Mouse (Mus musculus): ENCODE measurements around the gene H2afy. TPM values are rescaled to one million over a fixed set of nuclear protein-coding genes. Genes with fewer than 3 reads are reported as not detected.

Gene H2afy
- polyA plus RNA-seq, 1 experiment from 2014 or later = 263 TPM

DNA sequence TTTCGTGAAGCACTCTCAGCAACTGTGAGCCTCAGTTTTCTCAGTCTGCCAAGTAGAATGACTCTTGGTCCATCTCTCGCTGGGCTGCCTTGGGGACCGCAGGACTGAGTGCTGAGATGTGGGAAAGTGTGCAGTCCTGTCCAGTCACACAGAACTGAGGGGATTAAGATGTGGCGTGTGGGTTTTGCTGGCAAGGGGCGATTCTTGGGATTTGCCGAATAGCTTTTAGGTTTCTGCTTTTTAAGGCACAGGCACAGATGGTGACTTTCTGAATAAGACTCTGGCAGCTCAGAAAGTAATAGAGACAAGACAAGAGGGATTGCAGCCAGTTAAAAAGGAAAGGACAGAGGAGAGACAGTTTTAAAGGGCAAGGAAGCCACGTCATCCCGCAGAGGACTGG, 78.4 kb downstream of the H2afy start:
- TF ChIP-seq CTCF (IDR thresholded peaks at IDR 0.05; ENCODE audit: low read depth) = no peak
- no peaks in the 10 kb centered on the region for H3K36me3 ChIP-seq (ENCODE audit: insufficient read depth, low read length)
- 84% methylated on average over 8 of the region's 8 CpGs for WGBS

DNA sequence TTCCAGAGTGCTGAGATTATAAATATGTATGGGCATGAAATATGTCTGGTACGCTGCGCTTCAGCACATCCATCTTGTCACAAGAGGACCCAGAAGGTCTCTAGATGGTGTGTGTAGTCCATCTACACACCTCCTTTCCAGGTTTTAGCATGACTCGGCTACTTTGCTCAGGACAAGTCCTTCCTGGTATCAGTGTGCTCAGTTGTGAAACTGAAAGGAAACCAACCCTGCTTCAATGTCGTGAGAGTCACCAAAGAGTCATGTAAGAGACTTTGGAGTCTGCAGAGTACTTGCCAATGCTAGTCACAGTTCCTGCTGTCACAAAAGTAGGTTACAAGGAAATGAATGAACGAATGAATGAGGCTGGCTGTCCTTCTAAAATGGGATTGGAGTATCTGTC, 80.4 kb downstream of the H2afy start:
- no peaks in the 10 kb centered on the region for H3K27me3 ChIP-seq (ENCODE audit: insufficient read depth, low read length)
- H3K9me3 ChIP-seq (replicated peaks; ENCODE audit: low read length) = no peaks in the 10 kb centered on the region
- WGBS = 84% methylated on average over 5 of the region's 5 CpGs
- H3K36me3 ChIP-seq (ENCODE audit: insufficient read depth, low read length) = no peaks in the 10 kb centered on the region
- no peak for TF ChIP-seq CTCF (IDR thresholded peaks at IDR 0.05; ENCODE audit: low read depth)
- H3K27ac ChIP-seq = no peak overlapping the region
- H3K4me2 ChIP-seq (ENCODE audit: low read length) = no peak overlapping the region
- no peak for ATAC-seq (replicated peaks; ENCODE audit: low FRiP score, low read depth)
- no peaks in the 10 kb centered on the region for H3K4me1 ChIP-seq (replicated peaks; ENCODE audit: insufficient read depth, low read length)
- H3K4me3 ChIP-seq (replicated peaks; ENCODE audit: low read depth, low read length) = no peak overlapping the region
- no peak overlapping the region for H3K9ac ChIP-seq (ENCODE audit: low read depth, low read length)
- DNase-seq (ENCODE audit: low spot score) = no peak

More for the DNA sequence above, 78.4 kb downstream of the H2afy start:
- H3K27ac ChIP-seq = no peak overlapping the region
- H3K4me1 ChIP-seq (replicated peaks; ENCODE audit: insufficient read depth, low read length) = no peaks in the 10 kb centered on the region
- DNase-seq (ENCODE audit: low spot score) (no peak), ATAC-seq (replicated peaks; ENCODE audit: low FRiP score, low read depth) (no peak)
- no peak overlapping the region for H3K4me3 ChIP-seq (replicated peaks; ENCODE audit: low read depth, low read length)
- no peaks in the 10 kb centered on the region for H3K27me3 ChIP-seq (ENCODE audit: insufficient read depth, low read length)
- H3K4me2 ChIP-seq (ENCODE audit: low read length) = no peak overlapping the region
- no peak overlapping the region for H3K9ac ChIP-seq (ENCODE audit: low read depth, low read length)
- H3K9me3 ChIP-seq (replicated peaks; ENCODE audit: low read length) = no peaks in the 10 kb centered on the region

DNA sequence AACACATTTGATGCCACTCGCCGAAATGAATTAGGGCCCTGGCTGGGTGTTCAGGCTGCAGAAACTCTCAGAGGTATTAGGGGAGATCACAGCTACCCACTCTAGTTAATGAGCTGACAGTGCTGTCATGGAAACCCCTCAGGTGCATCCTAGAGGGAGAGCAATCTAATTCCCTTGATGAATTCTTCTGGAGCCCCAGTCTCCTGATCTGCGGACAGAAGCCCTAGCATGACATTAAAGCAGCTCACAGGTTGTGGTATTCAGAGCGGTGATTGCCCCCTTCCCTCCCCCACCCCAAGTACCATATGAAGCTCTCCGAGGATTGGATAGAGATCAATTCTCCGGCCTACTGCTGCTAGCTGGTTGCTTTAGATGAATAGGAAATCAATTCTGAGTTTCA, 82.1 kb downstream of the H2afy start:
- H3K36me3 ChIP-seq (ENCODE audit: insufficient read depth, low read length) = no peaks in the 10 kb centered on the region
- no peaks in the 10 kb centered on the region for H3K27me3 ChIP-seq (ENCODE audit: insufficient read depth, low read length)
- no peak overlapping the region for H3K27ac ChIP-seq
- DNase-seq (ENCODE audit: low spot score) (no peak), ATAC-seq (replicated peaks; ENCODE audit: low FRiP score, low read depth) (no peak)
- 76% methylated on average over 6 of the region's 6 CpGs for WGBS
- no peaks in the 10 kb centered on the region for H3K4me1 ChIP-seq (replicated peaks; ENCODE audit: insufficient read depth, low read length)
- no peak for TF ChIP-seq CTCF (IDR thresholded peaks at IDR 0.05; ENCODE audit: low read depth)
- no peak overlapping the region for H3K4me3 ChIP-seq (replicated peaks; ENCODE audit: low read depth, low read length)
- no peak overlapping the region for H3K9ac ChIP-seq (ENCODE audit: low read depth, low read length)
- H3K4me2 ChIP-seq (ENCODE audit: low read length) = no peak overlapping the region
- no peaks in the 10 kb centered on the region for H3K9me3 ChIP-seq (replicated peaks; ENCODE audit: low read length)

DNA sequence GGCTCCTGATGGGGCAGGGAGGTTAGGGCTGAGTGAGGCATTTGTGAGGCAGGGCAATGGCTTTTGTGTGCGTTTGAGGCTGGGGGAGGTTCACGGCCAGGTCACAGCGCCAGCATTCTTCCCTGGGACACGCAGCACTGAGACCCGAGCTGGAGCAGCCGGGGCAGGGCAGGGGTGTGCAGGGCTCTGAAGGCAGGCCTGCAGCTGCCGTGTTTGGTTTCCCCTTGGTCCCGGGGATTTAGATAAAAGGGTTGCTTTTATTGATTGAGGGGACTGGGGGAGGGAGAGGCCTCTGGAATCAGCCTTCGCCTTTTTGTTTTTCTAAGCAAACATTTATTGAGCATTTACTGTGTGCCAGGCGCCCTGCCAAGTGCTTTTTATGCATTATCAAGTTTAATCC, 83.4 kb downstream of the H2afy start:
- TF ChIP-seq CTCF (IDR thresholded peaks at IDR 0.05; ENCODE audit: low read depth) = no peak
- H3K36me3 ChIP-seq (ENCODE audit: insufficient read depth, low read length) = no peaks in the 10 kb centered on the region
- H3K9ac ChIP-seq (ENCODE audit: low read depth, low read length) = no peak overlapping the region
- ATAC-seq (replicated peaks; ENCODE audit: low FRiP score, low read depth) (no peak; the same call in 1 of the 2 replicates), DNase-seq (ENCODE audit: low spot score) (peak; percentile 44)
- H3K27ac ChIP-seq = no peak overlapping the region
- H3K4me3 ChIP-seq (replicated peaks; ENCODE audit: low read depth, low read length) = no peak overlapping the region
- H3K4me1 ChIP-seq (replicated peaks; ENCODE audit: insufficient read depth, low read length) = no peaks in the 10 kb centered on the region
- no peaks in the 10 kb centered on the region for H3K9me3 ChIP-seq (replicated peaks; ENCODE audit: low read length)
- H3K27me3 ChIP-seq (ENCODE audit: insufficient read depth, low read length) = no peaks in the 10 kb centered on the region
- no peak overlapping the region for H3K4me2 ChIP-seq (ENCODE audit: low read length)
- 8% methylated on average over 10 of the region's 10 CpGs for WGBS

DNA sequence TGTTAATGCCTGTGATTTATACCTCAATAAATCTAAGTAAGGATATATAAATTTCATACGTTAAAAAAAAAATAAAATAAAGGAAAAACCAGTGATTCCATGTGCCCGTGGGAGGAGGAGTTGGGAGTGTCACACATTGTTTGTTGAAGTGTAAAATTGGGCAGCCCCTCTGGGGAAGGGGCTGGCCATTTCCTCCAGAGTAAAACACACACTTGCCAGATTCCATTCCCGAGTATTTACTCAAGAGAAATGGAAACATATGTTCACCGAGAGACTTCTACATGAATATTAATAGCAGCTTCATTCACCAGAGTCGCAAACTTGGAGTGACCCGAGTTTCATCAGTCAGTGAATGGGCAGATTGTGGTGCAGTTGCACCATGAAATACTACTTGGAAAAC, 85.9 kb downstream of the H2afy start:
- Histone ChIP-seq H3K27me3 (ENCODE audit: insufficient read depth, low read length) (no peaks in the 10 kb centered on the region), H3K9me3 (replicated peaks; ENCODE audit: low read length) (no peaks in the 10 kb centered on the region), H3K36me3 (ENCODE audit: insufficient read depth, low read length) (no peaks in the 10 kb centered on the region), H3K4me1 (replicated peaks; ENCODE audit: insufficient read depth, low read length) (no peaks in the 10 kb centered on the region), H3K4me2 (ENCODE audit: low read length) (no peak overlapping the region), H3K4me3 (replicated peaks; ENCODE audit: low read depth, low read length) (no peak overlapping the region), H3K9ac (ENCODE audit: low read depth, low read length) (no peak overlapping the region), H3K27ac (no peak overlapping the region)
- DNase-seq (ENCODE audit: low spot score) = no peak
- WGBS = 26% methylated on average over 6 of the region's 6 CpGs
- ATAC-seq (replicated peaks; ENCODE audit: low FRiP score, low read depth) = no peak
- no peak for TF ChIP-seq CTCF (IDR thresholded peaks at IDR 0.05; ENCODE audit: low read depth)

DNA sequence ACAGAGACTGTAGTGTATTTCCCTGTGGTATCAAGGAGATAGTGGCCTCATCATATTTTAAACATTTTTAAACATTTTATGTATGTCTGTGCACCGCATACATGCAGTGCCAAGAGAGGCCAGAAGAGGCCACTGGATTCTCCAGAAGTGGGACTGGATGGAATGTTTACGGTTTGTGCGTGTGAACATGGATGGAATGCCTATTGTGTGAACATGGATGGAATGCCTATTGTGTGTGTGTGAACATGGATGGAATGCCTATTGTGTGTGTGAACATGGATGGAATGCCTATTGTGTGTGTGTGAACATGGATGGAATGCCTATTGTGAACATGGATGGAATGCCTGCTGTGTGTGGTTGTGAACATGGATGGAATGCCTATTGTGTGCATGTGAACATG, 93.9 kb downstream of the H2afy start:
- Histone ChIP-seq H3K4me3 (replicated peaks; ENCODE audit: low read depth, low read length) (no peak overlapping the region), H3K27me3 (ENCODE audit: insufficient read depth, low read length) (no peaks in the 10 kb centered on the region), H3K9ac (ENCODE audit: low read depth, low read length) (no peak overlapping the region), H3K36me3 (ENCODE audit: insufficient read depth, low read length) (no peaks in the 10 kb centered on the region), H3K9me3 (replicated peaks; ENCODE audit: low read length) (no peaks in the 10 kb centered on the region), H3K27ac (no peak overlapping the region), H3K4me2 (ENCODE audit: low read length) (no peak overlapping the region), H3K4me1 (replicated peaks; ENCODE audit: insufficient read depth, low read length) (no peaks in the 10 kb centered on the region)
- no peak for ATAC-seq (replicated peaks; ENCODE audit: low FRiP score, low read depth)
- no peak for DNase-seq (ENCODE audit: low spot score)
- peak; percentile 44; the same call in 1 of the 2 replicates for TF ChIP-seq CTCF (IDR thresholded peaks at IDR 0.05; ENCODE audit: low read depth)
- WGBS = 80% methylated on average over 3 of the region's 3 CpGs

DNA sequence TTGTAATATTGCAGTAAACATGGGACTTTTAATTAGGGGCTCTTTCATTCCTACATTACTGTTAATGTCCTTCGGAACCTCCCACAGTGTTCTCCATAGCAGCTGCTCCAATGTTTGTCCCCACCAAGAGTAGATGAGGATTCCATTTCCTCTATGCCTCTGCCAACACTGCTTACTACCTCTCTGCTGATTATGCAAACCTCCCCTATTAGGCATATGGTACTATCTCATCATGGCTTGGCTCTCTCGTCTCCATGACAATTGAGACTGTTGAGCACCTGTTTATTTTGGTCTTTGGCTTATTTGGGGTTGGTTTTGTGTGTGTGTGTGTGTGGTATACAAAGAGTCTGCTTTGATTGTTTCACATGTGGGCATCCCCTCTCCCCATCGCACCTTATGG, 95.5 kb downstream of the H2afy start:
- no peak for TF ChIP-seq CTCF (IDR thresholded peaks at IDR 0.05; ENCODE audit: low read depth)
- H3K4me2 ChIP-seq (ENCODE audit: low read length) = no peak overlapping the region
- H3K27me3 ChIP-seq (ENCODE audit: insufficient read depth, low read length) = no peaks in the 10 kb centered on the region
- no peaks in the 10 kb centered on the region for H3K36me3 ChIP-seq (ENCODE audit: insufficient read depth, low read length)
- no peak overlapping the region for H3K27ac ChIP-seq
- no peaks in the 10 kb centered on the region for H3K4me1 ChIP-seq (replicated peaks; ENCODE audit: insufficient read depth, low read length)
- no peak overlapping the region for H3K9ac ChIP-seq (ENCODE audit: low read depth, low read length)
- no peak for ATAC-seq (replicated peaks; ENCODE audit: low FRiP score, low read depth)
- WGBS = 76% methylated on average over 3 of the region's 3 CpGs
- H3K4me3 ChIP-seq (replicated peaks; ENCODE audit: low read depth, low read length) = no peak overlapping the region
- H3K9me3 ChIP-seq (replicated peaks; ENCODE audit: low read length) = no peaks in the 10 kb centered on the region
- DNase-seq (ENCODE audit: low spot score) = no peak
